Mouse (Mus musculus): ENCODE measurements around the gene Sobp.

Sobp gene

GRCm38 (mm10) chr10:43035579-43035978 lies 138.8 kb downstream of the Sobp start:
- no peak for DNase-seq (ENCODE audit: low read depth, low spot score)

GRCm38 (mm10) chr10:43034811-43035210 lies 139.5 kb downstream of the Sobp start:
- DNase-seq (ENCODE audit: low read depth, low spot score): no peak

DNA sequence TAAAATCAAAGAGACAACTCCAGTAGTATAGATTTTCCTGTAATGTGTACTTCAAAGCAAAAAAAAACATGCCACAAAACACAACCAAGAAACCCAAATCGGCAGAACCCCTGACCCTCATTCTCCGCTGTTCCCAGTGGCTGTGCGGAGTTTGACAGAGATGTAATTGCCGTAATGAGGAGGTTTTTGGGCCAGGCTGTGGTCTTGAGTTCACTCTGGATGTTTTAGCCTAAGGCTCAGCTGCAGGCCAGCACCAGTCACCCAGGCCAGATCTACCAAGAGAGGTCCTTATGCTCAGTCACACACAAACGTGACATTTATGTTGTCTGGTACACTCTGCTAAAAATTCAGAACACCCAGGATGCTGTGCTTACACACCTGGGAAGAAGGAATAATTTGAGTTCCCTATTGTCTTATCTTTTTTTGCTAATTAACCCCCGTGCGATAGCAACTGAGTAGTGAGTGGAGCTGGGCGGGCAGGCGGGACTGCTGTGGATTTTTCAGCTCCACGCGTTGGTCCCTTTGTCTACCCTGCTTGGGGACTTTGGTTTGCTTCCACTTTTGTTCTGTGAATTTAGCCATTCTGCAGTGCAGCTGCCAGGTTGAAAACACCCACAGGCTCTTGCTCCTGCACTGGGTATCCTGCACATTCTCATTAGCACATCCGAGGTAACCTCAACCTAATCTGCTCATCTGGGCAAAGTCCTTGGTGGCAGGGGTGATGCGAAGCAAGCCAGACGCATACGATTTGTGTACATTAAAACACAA lies 140.7 kb downstream of the Sobp start:
- DNase-seq (ENCODE audit: low read depth, low spot score): no peak

GRCm38 (mm10) chr10:43027006-43027405 lies 147.3 kb downstream of the Sobp start:
- no peak for DNase-seq (ENCODE audit: low read depth, low spot score)

DNA sequence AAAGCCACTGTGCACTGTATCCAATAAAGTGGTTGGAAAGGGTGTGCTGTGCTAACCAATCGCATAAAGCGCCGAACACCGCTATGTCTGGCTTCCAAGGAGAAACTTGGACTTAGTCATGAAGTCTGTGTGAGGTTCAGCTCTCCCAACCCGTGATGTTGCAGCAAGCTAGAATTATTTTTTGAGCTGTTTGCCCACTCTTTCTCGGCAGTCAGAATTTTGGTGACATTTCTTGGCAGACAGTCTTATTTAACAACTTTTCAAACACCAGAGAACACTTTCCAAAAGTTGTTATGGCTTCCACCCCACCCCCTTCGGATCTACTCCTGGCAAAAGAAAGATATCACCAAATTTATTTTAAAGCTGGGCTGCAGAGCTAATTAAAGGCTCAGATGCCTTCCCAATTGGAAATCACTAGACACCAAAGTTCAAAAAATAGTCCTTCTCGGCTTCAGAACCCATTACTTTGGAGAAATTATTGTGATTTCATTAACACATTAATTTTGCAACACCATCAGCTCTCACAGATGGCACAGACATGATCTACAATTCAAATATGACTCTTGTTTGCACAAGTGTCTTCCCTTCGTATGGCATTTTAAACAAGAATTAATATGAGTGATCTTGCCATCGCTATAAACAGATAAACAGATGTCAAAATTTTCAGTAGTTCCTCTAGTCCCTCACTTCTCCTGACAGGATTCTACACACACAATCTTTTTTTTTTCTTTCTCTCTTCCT lies 150.7 kb downstream of the Sobp start:
- DNase-seq (ENCODE audit: low read depth, low spot score): no peak

GRCm38 (mm10) chr10:43022190-43022761 lies 152.1 kb downstream of the Sobp start:
- no peak for DNase-seq (ENCODE audit: low read depth, low spot score)

GRCm38 (mm10) chr10:43021512-43022116 lies 152.7 kb downstream of the Sobp start:
- no peak for DNase-seq (ENCODE audit: low read depth, low spot score)

DNA sequence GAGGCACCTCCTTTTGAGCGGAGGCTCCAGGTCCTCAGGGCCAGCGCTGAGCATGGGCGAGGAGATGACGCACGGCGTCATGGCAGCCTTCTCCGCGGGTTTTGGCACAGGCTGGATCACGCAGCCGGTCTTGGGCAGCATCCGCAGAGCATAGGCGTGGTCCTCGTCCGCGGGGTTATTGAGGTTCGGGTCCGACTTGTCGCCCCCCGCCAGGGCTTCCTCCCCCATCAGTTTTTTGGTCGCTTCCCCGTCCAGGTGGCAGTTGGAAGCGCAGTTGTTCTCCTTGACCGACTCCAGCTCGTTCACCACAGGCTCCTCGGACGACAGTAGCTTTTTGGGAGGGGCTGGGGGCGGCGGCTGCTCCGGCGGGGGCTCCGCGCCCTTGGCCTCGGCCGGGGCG lies 153.3 kb downstream of the Sobp start:
- no peak for DNase-seq (ENCODE audit: low read depth, low spot score)

DNA sequence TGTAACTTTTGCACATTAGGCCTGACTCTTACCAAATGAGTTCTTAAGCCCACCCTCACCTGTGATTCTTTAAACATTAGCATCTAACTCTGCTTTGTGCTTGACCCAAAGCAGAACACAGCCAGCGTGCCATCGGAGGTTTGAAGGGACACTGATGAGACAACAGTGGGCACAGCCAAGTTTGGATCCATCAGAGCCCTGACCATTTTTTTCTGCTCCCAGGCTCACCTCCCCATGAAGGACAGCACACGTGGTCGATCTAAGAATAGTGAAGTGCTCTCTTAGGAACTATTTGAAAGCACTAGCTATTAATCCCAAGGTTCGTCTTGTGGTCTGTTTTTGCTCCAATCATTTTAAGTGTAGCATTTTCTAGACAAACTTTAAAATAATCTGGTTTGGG lies 159.5 kb downstream of the Sobp start:
- DNase-seq (ENCODE audit: low read depth, low spot score): no peak

GRCm38 (mm10) chr10:43014358-43014757 lies 160.0 kb downstream of the Sobp start:
- no peak for DNase-seq (ENCODE audit: low read depth, low spot score)

DNA sequence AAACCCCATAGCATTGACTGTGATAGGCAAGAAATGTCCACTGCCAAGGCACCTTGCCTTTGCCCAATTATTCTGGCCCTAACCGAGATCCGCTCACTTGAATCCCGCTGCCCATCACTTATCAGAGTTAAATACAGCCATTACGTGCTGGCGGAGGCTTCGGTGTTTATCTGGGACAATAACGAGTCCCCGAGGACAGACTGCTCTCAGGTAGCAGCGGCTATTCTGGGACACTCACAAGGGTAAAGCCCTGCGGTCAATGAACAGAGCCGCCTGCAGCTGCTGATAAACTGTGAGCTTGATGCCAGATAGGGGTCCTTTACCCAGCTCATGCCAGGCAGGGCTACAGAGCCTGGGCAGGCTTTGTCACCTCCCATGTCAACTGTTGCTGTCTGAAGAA lies 166.2 kb downstream of the Sobp start:
- DNase-seq (ENCODE audit: low read depth, low spot score): no peak

- no peak for DNase-seq (ENCODE audit: low read depth, low spot score)
Observed at GRCm38 (mm10) chr10:43006534-43006933, 167.8 kb downstream of the Sobp start.

DNA sequence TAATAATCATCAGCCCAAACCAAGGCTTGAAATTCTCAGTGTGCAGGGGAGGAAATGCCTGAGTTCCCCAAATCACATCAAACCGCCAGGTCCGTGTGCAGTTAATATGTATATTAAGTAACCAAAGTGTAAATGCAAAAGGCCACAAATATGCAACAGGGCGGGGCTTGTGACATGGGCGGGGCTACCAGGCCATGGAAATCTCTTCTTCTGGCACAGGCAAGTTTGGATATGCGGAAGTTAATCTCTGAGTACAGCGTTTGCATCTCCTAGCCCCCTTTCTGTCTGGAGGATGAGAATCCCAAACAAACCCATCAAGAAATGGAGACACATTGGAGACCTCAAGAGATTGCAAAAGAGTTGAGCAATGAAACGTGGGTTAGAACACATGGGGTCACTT lies 168.7 kb downstream of the Sobp start:
- DNase-seq (ENCODE audit: low read depth, low spot score): no peak

DNA sequence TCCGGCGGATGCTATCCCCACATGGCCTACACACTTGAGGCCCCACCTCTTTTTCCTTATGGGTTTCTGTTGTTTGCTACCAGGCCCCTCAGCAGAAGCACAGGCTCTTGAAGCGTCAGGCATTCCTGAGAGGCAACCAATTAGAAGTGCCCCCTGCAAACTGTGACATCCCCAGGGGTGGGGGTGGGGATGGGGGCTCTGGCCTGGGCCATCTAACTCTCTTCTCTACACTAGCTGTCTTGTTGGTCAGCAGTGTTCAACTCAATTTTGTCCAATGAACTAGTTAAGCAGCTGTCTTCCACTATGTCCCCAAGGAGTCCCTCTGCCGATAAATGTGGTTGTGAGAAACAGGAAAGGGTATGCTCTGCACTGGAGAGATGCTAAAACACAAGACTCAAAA lies 169.3 kb downstream of the Sobp start:
- DNase-seq (ENCODE audit: low read depth, low spot score): no peak

GRCm38 (mm10) chr10:43004174-43004734 lies 170.1 kb downstream of the Sobp start:
- no peak for DNase-seq (ENCODE audit: low read depth, low spot score)

GRCm38 (mm10) chr10:43003466-43003757 lies 170.9 kb downstream of the Sobp start:
- DNase-seq (ENCODE audit: low read depth, low spot score): no peak

DNA sequence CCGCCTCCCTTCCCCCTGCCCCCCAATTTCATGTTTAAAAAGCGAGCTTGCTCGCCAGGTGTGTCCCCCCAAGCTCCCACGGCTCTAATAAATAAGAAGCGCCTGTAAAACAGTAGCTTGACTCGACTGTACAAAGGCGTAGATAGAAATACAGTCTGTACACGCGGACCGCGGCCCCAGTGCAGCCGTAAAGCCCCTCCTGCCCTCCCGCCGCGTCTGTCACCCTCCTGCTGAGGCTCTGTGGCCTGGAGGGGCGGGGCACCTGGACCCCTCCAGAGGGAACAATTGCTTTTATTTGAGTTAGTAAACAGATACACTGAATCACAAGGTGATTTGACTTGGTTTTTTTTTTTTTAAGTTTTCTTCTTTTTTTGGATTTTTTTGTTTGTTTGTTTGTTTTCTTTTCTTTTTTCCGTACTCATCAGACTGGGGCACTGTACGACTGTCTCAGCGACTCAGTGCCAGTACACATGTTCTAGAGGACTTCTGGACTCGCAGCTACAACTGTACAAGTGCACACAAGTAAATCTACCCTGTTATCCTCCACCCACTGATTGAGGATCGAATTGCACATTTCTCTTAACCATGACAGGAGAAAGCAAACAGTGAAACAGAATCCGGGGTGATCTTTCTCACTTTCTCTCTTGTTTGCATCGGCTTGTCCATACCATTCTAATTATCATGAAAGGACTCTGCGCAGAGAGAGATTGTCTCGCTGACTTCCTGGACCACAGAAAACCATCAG lies 171.4 kb downstream of the Sobp start:
- no peak for DNase-seq (ENCODE audit: low read depth, low spot score)

- DNase-seq (ENCODE audit: low read depth, low spot score): no peak
Observed at GRCm38 (mm10) chr10:43002066-43002678, 172.2 kb downstream of the Sobp start.

- no peak for DNase-seq (ENCODE audit: low read depth, low spot score)
Observed at GRCm38 (mm10) chr10:43001433-43001832, 172.9 kb downstream of the Sobp start.

- DNase-seq (ENCODE audit: low read depth, low spot score): no peak
Observed at GRCm38 (mm10) chr10:42999324-42999723, 175.0 kb downstream of the Sobp start.

DNA sequence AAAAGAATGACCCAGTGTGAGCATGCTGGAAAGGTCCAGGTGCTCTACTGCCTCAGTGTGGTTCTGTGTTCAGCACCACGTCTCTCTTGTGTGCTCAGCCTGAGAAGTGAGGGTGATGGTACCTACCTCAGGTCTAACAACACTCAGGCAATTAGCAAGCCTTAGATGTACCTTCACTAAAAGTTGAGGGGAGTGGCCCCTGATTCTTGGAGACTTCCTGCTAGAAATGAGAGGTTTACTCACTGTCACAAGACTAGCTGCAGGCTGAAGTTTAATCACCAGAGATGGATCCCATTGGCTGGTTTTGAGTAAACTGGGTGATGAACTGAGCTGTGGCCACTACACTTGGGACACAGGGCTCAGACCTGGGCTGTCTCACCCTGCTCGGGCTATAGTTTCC lies 177.1 kb downstream of the Sobp start:
- no peak for DNase-seq (ENCODE audit: low read depth, low spot score)
